Mouse (Mus musculus): ENCODE measurements around the gene Olfr628. TPM values are rescaled to one million over a fixed set of nuclear protein-coding genes. Genes with fewer than 3 reads are reported as not detected.

The Olfr628 gene
- not detected in 2 replicates for polyA plus RNA-seq (2012; rRNA removed)

GRCm38 (mm10) chr7:103730074-103730473 lies at the start of gene Olfr628:
TSS of gene Olfr628 (plus strand) at chr7:103730374.

GRCm38 (mm10) chr7:103682420-103682819 lies 47.8 kb upstream of the Olfr628 start, which contains the start of gene Olfr625-ps1:
TSS of gene Olfr625-ps1 (plus strand) at chr7:103682720.

GRCm38 (mm10) chr7:103714371-103714770 lies 15.8 kb upstream of the Olfr628 start, which contains the start of gene Olfr243:
TSS of gene Olfr243 (plus strand) at chr7:103714671.

GRCm38 (mm10) chr7:103744843-103745242 lies 14.7 kb downstream of the Olfr628 start, which contains the start of gene Olfr629:
TSS of gene Olfr629 (minus strand) at chr7:103744943.

GRCm38 (mm10) chr7:103757233-103757632 lies 27.1 kb downstream of the Olfr628 start, which contains the start of gene Olfr630:
TSS of gene Olfr630 (minus strand) at chr7:103757333.

GRCm38 (mm10) chr7:103771494-103771893 lies 41.3 kb downstream of the Olfr628 start, which contains the start of gene Olfr69:
TSS of gene Olfr69 (minus strand) at chr7:103771594.

GRCm38 (mm10) chr7:103779598-103779997 lies 49.4 kb downstream of the Olfr628 start, which contains the start of gene Olfr68:
TSS of gene Olfr68 (minus strand) at chr7:103779698.

Other genes starting within 250 kb of the Olfr628 start
- gene Olfr609, start 232.3 kb upstream of the Olfr628 start, polyA plus RNA-seq (2012; rRNA removed): not detected in 2 replicates
- not detected in 2 replicates for gene Olfr610, start 218.3 kb upstream of the Olfr628 start, polyA plus RNA-seq (2012; rRNA removed)
- not detected in 2 replicates for gene Olfr611, start 209.5 kb upstream of the Olfr628 start, polyA plus RNA-seq (2012; rRNA removed)
- not detected in 2 replicates for gene Olfr612, start 187.7 kb upstream of the Olfr628 start, polyA plus RNA-seq (2012; rRNA removed)
- not detected in 2 replicates for gene Olfr613, start 182.3 kb upstream of the Olfr628 start, polyA plus RNA-seq (2012; rRNA removed)
- not detected in 2 replicates for gene Olfr615, start 174.3 kb upstream of the Olfr628 start, polyA plus RNA-seq (2012; rRNA removed)
- not detected in 2 replicates for gene Olfr616, start 161.2 kb upstream of the Olfr628 start, polyA plus RNA-seq (2012; rRNA removed)
- gene Olfr617, start 157.3 kb upstream of the Olfr628 start, polyA plus RNA-seq (2012; rRNA removed): not detected in 2 replicates
- gene Olfr618, start 140.3 kb upstream of the Olfr628 start, polyA plus RNA-seq (2012; rRNA removed): not detected in 2 replicates
- gene Olfr619, start 129.8 kb upstream of the Olfr628 start, polyA plus RNA-seq (2012; rRNA removed): not detected in 2 replicates
- gene Olfr620, start 117.8 kb upstream of the Olfr628 start, polyA plus RNA-seq (2012; rRNA removed): not detected in 2 replicates
- gene Olfr622, start 87.7 kb upstream of the Olfr628 start, polyA plus RNA-seq (2012; rRNA removed): 0.02 TPM in 1 of 2 replicates, not detected in the other
- gene Olfr623, start 66.7 kb upstream of the Olfr628 start, polyA plus RNA-seq (2012; rRNA removed): not detected in 2 replicates
- gene Olfr624, start 59.2 kb upstream of the Olfr628 start, polyA plus RNA-seq (2012; rRNA removed): 0.01 TPM in 2 replicates
- not detected in 2 replicates for gene Olfr625-ps1, start 47.7 kb upstream of the Olfr628 start, polyA plus RNA-seq (2012; rRNA removed)
- not detected in 2 replicates for gene Olfr243, start 15.7 kb upstream of the Olfr628 start, polyA plus RNA-seq (2012; rRNA removed)
- 0.03 and 0.10 TPM in 2 replicates for gene Olfr629, start 14.6 kb downstream of the Olfr628 start, polyA plus RNA-seq (2012; rRNA removed)
- 0.01 and 0.02 TPM in 2 replicates for gene Olfr630, start 27.0 kb downstream of the Olfr628 start, polyA plus RNA-seq (2012; rRNA removed)
- gene Olfr69, start 41.2 kb downstream of the Olfr628 start, polyA plus RNA-seq (2012; rRNA removed): 0.03 TPM in 1 of 2 replicates, not detected in the other
- gene Olfr68, start 49.3 kb downstream of the Olfr628 start, polyA plus RNA-seq (2012; rRNA removed): 0.04 and 0.08 TPM in 2 replicates
- 0.01 TPM in 2 replicates for gene Olfr67, start 61.4 kb downstream of the Olfr628 start, polyA plus RNA-seq (2012; rRNA removed)
- 28,363 and 31,511 TPM in 2 replicates for gene Hbb-bt, start 83.6 kb downstream of the Olfr628 start, polyA plus RNA-seq (2012; rRNA removed)
- gene Hbb-bs, start 97.7 kb downstream of the Olfr628 start, polyA plus RNA-seq (2012; rRNA removed): 108,653 and 122,218 TPM in 2 replicates
- gene Hbb-bh2, start 110.1 kb downstream of the Olfr628 start, polyA plus RNA-seq (2012; rRNA removed): not detected in 2 replicates
- 3.5 and 3.6 TPM in 2 replicates for gene Hbb-bh1, start 112.8 kb downstream of the Olfr628 start, polyA plus RNA-seq (2012; rRNA removed)
- 8.8 and 9.9 TPM in 2 replicates for gene Hbb-y, start 122.8 kb downstream of the Olfr628 start, polyA plus RNA-seq (2012; rRNA removed)
- gene Olfr66, start 155.9 kb downstream of the Olfr628 start, polyA plus RNA-seq (2012; rRNA removed): not detected in 2 replicates
- gene Olfr64, start 164.1 kb downstream of the Olfr628 start, polyA plus RNA-seq (2012; rRNA removed): not detected in 2 replicates
- not detected in 2 replicates for gene Olfr65, start 173.1 kb downstream of the Olfr628 start, polyA plus RNA-seq (2012; rRNA removed)
- gene Olfr631, start 198.5 kb downstream of the Olfr628 start, polyA plus RNA-seq (2012; rRNA removed): 0.23 and 0.30 TPM in 2 replicates
- gene Olfr632, start 204.0 kb downstream of the Olfr628 start, polyA plus RNA-seq (2012; rRNA removed): 0.49 and 0.53 TPM in 2 replicates
- gene Olfr633, start 214.1 kb downstream of the Olfr628 start, polyA plus RNA-seq (2012; rRNA removed): 0.01 TPM in 1 of 2 replicates, not detected in the other
- gene Olfr635, start 240.8 kb downstream of the Olfr628 start, polyA plus RNA-seq (2012; rRNA removed): 0.01 TPM in 1 of 2 replicates, not detected in the other

Data from liver, embryonic 18 days (tissue).